Mouse (Mus musculus): ENCODE measurements around the gene Pced1b. TPM values are rescaled to one million over a fixed set of nuclear protein-coding genes. Genes with fewer than 3 reads are reported as not detected.

Pced1b gene
- polyA plus RNA-seq, 1 experiment from 2014 or later = 2.3 TPM

DNA sequence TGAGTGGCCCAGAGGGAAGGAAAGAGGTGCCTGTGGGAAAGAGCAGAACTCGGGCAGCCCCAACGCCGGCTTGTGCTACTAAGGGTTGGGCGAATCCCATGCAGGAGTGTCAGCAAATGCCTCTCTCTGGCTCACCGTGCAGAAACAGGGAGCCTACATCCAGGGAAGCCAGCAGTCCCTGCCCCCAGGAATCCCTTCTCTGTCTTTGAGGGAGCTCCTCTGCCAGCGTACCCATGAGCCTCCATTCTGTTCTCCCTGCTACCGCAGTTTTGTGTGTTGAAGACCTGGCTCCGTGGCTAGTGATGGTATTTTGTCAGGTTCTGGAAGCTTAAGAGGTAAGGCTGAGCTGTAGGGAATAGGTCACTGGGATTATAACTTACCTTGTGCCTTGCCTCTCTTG, 33.2 kb downstream of the Pced1b start:
- Histone ChIP-seq H3K4me1 (peaks cover 28% of the 10 kb centered on the region), H3K4me3 (no peak overlapping the region), H3K36me3 (replicated peaks) (no peaks in the 10 kb centered on the region), H3K27ac (replicated peaks) (no peak overlapping the region), H3K27me3 (replicated peaks; ENCODE audit: low read depth, poor library complexity, severe bottlenecking) (no peaks in the 10 kb centered on the region), H3K9me3 (no peaks in the 10 kb centered on the region)
- 87% methylated on average over 8 of the region's 8 CpGs for WGBS
- no peak for DNase-seq (ENCODE audit: low spot score)

DNA sequence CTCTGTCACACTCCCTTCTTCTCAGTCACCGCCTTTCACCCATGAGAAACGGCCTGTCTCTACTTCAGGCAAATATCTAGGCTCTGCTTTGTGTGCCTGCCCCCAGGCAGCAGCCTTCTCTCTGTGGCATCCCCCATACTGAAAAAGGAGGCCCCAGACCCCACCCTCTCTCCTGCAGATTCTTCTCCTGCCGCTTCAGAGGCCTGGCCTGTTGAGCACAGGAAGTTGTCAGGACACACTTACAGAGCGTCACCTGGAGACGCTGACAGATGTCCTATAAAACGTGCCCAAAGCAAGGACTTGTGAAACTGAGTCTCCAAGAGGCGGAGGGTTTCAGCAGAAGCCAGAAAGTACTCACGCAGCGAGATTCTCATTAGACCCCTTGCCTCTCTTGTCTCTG, 33.9 kb downstream of the Pced1b start:
- DNase-seq (ENCODE audit: low spot score) = no peak
- 68% methylated on average over 9 of the region's 9 CpGs for WGBS
- peak overlapping the region; percentile 19; the same call in 1 of the 2 replicates for H3K27ac ChIP-seq (replicated peaks)
- H3K36me3 ChIP-seq (replicated peaks) = no peaks in the 10 kb centered on the region
- H3K4me3 ChIP-seq = no peak overlapping the region
- H3K27me3 ChIP-seq (replicated peaks; ENCODE audit: low read depth, poor library complexity, severe bottlenecking) = no peaks in the 10 kb centered on the region
- no peaks in the 10 kb centered on the region for H3K9me3 ChIP-seq
- H3K4me1 ChIP-seq = peaks cover 28% of the 10 kb centered on the region

DNA sequence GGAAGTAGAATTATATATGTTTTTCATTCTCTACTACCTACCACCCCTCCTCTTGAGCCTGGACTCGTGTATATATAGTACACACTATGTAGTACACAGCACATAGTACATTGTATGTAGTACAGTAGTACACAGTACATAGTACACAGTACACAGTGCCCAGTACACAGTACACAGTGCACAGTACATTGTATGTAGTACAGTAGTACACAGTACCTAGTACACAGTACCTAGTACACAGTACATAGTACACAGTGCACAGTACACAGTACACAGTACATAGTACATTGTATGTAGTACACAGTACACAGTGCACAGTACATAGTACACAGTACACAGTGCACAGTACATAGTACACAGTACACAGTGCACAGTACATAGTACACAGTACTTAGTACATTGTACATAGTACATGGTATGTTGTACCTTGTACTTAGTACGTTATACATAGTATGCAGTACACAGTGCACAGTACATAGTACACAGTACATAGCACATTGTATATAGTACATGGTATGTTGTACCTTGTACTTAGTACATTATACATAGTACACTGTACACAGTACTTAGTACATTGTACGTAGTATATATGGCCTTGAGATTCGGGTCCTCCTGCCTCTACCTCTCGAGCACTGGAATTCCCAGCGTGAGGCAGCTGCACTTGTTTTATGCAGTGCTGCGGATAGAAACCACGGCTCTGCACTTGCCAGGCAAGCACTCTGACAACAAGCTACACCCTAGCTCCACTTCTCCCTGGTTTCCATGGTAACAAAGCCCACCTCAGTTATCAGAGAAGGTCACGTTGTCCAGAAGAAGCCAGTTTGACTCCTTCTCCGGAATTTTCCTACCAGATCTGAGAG, 35.0 kb downstream of the Pced1b start:
- peaks cover 24% of the 10 kb centered on the region for H3K4me1 ChIP-seq
- H3K27me3 ChIP-seq (replicated peaks; ENCODE audit: low read depth, poor library complexity, severe bottlenecking) = no peaks in the 10 kb centered on the region
- no peak overlapping the region for H3K4me3 ChIP-seq
- no peak overlapping the region for H3K27ac ChIP-seq (replicated peaks)
- WGBS = 80% methylated on average over 10 of the region's 10 CpGs
- H3K9me3 ChIP-seq = no peaks in the 10 kb centered on the region
- no peak for DNase-seq (ENCODE audit: low spot score)
- no peaks in the 10 kb centered on the region for H3K36me3 ChIP-seq (replicated peaks)

DNA sequence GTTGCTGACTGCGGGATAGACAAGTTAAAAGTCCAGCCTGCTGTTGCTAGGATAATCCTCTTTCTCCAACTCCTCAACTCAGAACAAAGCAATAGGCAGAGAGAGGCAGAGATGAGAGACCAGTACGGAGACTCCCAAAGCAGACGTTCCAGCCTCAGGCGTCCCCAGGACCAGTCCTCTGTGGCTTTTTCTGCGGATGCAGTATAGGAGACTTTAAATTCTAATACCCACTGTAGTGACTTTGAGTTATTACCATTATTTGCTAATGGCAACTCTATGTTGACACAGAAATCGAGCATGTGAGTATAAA, 35.6 kb downstream of the Pced1b start:
- DNase-seq (ENCODE audit: low spot score) = no peak
- whole genome bisulfite sequencing = 84% methylated on average over 6 of the region's 6 CpGs
- no peaks in the 10 kb centered on the region for H3K27me3 ChIP-seq (replicated peaks; ENCODE audit: low read depth, poor library complexity, severe bottlenecking)
- no peak overlapping the region for H3K4me3 ChIP-seq
- H3K4me1 ChIP-seq = peaks cover 20% of the 10 kb centered on the region
- H3K27ac ChIP-seq (replicated peaks) = no peak overlapping the region
- no peaks in the 10 kb centered on the region for H3K9me3 ChIP-seq
- no peaks in the 10 kb centered on the region for H3K36me3 ChIP-seq (replicated peaks)

DNA sequence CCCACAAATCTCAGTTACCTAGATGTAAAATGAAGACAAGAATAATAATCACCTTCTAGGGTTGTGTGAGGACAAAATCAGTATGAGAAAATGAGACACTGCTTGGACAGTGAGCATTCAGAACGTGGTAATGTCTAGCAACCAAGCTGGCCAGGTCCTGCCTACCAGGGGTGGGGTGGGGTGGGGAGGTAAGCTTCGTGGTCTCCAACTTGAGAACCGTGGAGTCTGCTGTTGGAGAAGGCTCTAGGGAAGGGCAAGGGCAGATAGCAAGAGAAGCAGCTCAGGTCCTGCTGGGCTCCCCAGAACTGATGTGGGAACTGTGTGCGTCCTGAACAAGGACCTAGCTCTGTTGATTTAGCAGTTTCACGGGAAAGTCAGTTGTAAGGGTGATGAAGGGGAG, 37.3 kb downstream of the Pced1b start:
- H3K36me3 ChIP-seq (replicated peaks) = no peaks in the 10 kb centered on the region
- DNase-seq (ENCODE audit: low spot score) = no peak
- peaks cover 20% of the 10 kb centered on the region for H3K4me1 ChIP-seq
- 81% methylated on average over 5 of the region's 5 CpGs for WGBS
- no peak overlapping the region for H3K4me3 ChIP-seq
- no peak overlapping the region for H3K27ac ChIP-seq (replicated peaks)
- no peaks in the 10 kb centered on the region for H3K27me3 ChIP-seq (replicated peaks; ENCODE audit: low read depth, poor library complexity, severe bottlenecking)
- no peaks in the 10 kb centered on the region for H3K9me3 ChIP-seq

DNA sequence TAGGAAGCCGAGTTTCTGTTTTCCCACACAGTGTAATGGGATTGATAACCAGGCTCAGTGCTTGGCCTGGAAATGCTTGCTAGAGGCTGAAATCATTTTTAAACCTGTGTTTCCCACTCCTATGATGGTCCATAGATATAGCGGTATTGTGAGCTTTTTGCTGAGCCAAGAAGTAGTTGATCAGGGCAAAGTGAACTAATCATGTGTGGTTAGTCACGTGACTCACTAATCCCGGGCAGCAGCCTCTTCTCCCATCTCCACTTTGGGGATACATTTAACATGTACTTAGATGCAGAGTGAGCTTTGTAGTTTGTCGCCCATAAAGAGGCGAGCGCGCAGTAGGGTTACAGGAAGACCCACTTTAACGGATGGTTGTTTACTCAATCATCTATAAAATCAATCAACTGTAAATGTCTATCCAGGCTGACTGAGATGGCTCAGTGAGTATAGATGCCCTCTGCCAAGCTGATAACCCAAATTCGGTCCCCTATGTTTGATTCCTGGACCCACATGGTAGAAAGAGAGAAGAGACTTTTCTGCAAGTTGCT, 38.8 kb downstream of the Pced1b start:
- no peaks in the 10 kb centered on the region for H3K9me3 ChIP-seq
- no peaks in the 10 kb centered on the region for H3K36me3 ChIP-seq (replicated peaks)
- no peak overlapping the region for H3K27ac ChIP-seq (replicated peaks)
- DNase-seq (ENCODE audit: low spot score) = no peak
- no peak overlapping the region for H3K4me3 ChIP-seq
- 88% methylated on average over 10 of the region's 10 CpGs for WGBS
- no peaks in the 10 kb centered on the region for H3K27me3 ChIP-seq (replicated peaks; ENCODE audit: low read depth, poor library complexity, severe bottlenecking)
- peaks cover 12% of the 10 kb centered on the region for H3K4me1 ChIP-seq

DNA sequence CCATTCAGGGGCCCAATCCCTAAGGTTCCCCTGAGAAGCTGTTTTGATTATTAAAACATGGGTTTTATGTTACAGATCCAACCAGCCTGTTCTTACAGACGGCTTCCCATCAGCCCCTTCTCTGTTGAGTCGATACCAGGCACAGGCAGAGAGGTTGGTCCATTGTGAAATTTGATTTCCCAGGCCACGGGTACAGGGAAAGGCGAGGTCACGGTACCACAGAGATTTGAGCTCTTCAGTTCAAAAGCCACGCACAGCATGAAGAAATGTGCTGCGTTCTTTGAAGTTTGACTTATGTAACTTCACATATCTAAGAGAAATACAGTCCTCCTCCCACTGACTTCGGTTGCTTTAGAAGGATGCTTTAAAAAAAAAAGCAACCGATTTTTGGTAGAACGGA, 39.8 kb downstream of the Pced1b start:
- WGBS = 77% methylated on average over 10 of the region's 10 CpGs
- no peaks in the 10 kb centered on the region for H3K36me3 ChIP-seq (replicated peaks)

DNA sequence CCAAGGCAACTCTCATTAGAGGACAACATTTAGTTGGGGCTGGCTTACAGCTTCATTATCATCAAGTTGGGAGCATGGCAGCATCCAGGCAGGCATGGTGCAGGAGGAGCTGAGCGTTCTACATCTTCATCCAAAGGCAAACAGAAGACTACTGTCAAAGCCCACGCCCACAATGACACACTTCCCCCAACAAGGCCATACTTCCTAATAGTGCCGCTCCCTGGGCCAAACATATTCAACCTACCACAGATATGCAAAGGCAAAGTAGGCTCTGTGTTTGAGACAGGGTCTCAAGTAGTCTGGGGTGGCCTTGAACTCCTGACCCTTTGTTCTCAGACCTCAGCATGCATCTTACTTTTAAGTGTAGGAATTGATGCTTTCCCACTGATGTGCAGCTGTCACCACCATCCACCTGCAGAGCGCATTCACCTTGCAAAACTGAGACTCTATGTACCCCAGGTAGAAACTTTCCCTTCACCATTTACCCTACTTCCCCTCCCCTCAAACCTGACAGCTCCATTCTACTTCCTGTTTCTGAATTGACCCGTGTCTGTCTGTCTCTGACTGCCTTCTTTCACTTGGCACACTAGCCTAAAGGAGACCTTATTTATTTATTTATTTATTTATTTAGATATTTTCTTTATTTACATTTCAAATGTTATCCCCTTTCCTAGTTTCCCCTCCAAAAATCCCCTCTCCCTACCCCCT, 40.7 kb downstream of the Pced1b start:
- DNase-seq (ENCODE audit: low spot score) = no peak
- H3K4me1 ChIP-seq = peaks cover 11% of the 10 kb centered on the region; the same call in 1 of the 2 replicates
- no peaks in the 10 kb centered on the region for H3K9me3 ChIP-seq
- no peak overlapping the region for H3K27ac ChIP-seq (replicated peaks)
- no peaks in the 10 kb centered on the region for H3K27me3 ChIP-seq (replicated peaks; ENCODE audit: low read depth, poor library complexity, severe bottlenecking)
- H3K36me3 ChIP-seq (replicated peaks) = no peaks in the 10 kb centered on the region
- no peak overlapping the region for H3K4me3 ChIP-seq
- 89% methylated on average over 5 of the region's 5 CpGs for WGBS

More for the DNA sequence above, 39.8 kb downstream of the Pced1b start:
- no peak for DNase-seq (ENCODE audit: low spot score)
- H3K4me3 ChIP-seq = no peak overlapping the region
- H3K27ac ChIP-seq (replicated peaks) = no peak overlapping the region
- peaks cover 15% of the 10 kb centered on the region; the same call in 1 of the 2 replicates for H3K4me1 ChIP-seq
- H3K27me3 ChIP-seq (replicated peaks; ENCODE audit: low read depth, poor library complexity, severe bottlenecking) = no peaks in the 10 kb centered on the region
- no peaks in the 10 kb centered on the region for H3K9me3 ChIP-seq

DNA sequence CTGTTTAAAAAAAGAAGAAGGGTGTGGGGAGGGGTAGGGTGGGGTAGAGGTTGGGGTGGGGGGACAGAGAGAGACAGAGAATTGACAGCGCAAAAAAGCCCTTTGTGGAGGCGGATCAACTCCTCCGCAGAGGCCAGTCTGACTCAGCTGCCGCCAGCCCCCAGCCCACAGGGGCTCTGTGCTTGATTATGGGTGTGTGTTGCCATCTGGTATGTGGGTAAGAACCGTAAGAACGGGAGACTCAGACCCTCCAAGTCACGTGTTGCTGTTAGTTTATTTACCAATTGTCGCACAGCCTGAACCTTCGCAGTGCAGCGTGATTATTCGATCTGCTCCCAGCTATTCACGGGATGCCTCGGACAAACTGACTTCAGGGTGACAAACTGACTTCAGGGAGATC, 41.8 kb downstream of the Pced1b start:
- 82% methylated on average over 13 of the region's 13 CpGs for WGBS
- H3K4me3 ChIP-seq = no peak overlapping the region

DNA sequence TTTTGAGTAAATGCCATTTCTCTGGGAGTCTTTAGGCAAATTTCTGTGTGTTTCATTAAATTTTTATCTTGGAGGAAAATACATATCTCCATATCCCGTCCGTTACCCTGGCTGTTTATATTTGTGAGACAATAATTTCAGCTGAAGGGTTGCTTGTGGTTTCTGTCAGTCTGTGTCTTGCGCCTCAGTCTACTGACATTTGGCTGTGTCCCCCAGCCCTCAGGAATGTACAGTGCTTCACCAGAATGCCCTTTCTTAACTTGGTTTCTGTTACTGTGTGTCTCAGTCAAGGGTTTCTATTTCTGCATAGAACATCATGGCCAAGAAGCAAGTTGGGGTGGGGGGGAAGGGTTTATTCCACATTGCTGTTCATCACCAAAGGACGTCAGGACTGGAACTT, 42.3 kb downstream of the Pced1b start:
- Histone ChIP-seq H3K4me3 (no peak overlapping the region), H3K4me1 (peaks cover 11% of the 10 kb centered on the region; the same call in 1 of the 2 replicates), H3K27me3 (replicated peaks; ENCODE audit: low read depth, poor library complexity, severe bottlenecking) (no peaks in the 10 kb centered on the region), H3K27ac (replicated peaks) (no peak overlapping the region), H3K9me3 (no peaks in the 10 kb centered on the region), H3K36me3 (replicated peaks) (no peaks in the 10 kb centered on the region)
- no peak for DNase-seq (ENCODE audit: low spot score)
- WGBS = 84% methylated on average over 4 of the region's 4 CpGs

More for the DNA sequence above, 41.8 kb downstream of the Pced1b start:
- Histone ChIP-seq H3K27me3 (replicated peaks; ENCODE audit: low read depth, poor library complexity, severe bottlenecking) (no peaks in the 10 kb centered on the region), H3K9me3 (no peaks in the 10 kb centered on the region), H3K4me1 (peaks cover 11% of the 10 kb centered on the region; the same call in 1 of the 2 replicates), H3K36me3 (replicated peaks) (no peaks in the 10 kb centered on the region), H3K27ac (replicated peaks) (no peak overlapping the region; the same call in 1 of the 2 replicates)
- no peak for DNase-seq (ENCODE audit: low spot score)

DNA sequence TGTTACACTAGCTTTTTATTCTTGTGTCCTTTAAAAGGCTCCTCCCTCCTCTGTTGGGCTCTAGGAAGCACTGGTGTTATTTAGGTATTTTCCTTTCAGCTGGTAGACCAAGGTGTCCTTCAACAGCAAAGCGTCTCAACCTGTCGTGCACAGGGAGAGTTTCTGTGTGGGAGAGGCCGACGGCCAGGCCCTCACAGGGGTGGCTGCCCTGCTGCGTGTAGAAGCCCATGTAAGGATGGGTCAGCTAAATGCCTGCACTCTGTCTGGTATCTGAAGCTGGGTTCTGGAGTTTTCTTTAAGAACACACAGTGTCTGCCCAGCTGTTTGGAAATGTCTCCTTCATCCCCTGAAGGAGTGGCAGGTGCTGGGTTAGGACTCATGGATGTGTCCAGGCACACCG, 43.4 kb downstream of the Pced1b start:
- Histone ChIP-seq H3K4me1 (peaks cover 11% of the 10 kb centered on the region; the same call in 1 of the 2 replicates), H3K9me3 (no peaks in the 10 kb centered on the region), H3K4me3 (no peak overlapping the region), H3K36me3 (replicated peaks) (no peaks in the 10 kb centered on the region), H3K27me3 (replicated peaks; ENCODE audit: low read depth, poor library complexity, severe bottlenecking) (no peaks in the 10 kb centered on the region), H3K27ac (replicated peaks) (no peak overlapping the region)
- DNase-seq (ENCODE audit: low spot score) = no peak
- 94% methylated on average over 6 of the region's 6 CpGs for WGBS

DNA sequence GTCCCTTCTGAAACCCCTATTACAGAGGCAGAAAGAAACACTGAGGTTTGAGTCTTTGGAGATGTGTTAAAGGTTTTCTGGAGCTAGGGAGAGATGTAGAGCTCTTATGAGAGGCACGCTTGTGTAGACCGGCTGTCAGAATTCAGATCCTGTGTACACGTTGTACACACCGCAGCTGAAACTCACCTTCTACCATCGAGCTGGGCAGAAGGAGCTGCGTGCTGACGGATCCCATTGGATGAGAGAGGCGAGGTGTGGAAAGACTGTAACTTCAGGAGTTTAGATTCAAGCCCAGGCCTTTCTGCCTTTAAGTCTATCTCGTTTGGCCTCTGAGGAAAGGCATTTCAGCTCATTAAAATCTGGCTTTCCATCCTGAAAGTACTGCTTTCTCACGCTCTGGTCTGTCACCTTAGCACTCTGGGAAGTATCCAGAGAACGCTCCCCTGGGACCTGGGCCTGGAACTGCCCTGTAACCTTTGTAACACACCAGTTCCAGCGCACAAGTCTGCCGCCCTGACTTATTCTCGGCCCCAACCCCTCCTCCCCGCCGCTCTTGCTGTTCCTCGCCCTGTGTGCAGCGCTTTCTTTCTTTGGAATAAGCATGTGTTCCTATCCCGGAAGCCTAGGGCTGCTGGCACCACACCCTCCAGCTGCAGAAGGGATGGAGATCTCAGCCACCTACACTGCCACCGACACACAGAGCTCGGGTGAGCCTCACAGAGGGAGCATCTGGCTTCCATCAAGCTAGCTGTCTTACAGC, 44.6 kb downstream of the Pced1b start:
- H3K4me1 ChIP-seq = peaks cover 7% of the 10 kb centered on the region; the same call in 1 of the 2 replicates
- no peaks in the 10 kb centered on the region for H3K27me3 ChIP-seq (replicated peaks; ENCODE audit: low read depth, poor library complexity, severe bottlenecking)
- H3K27ac ChIP-seq (replicated peaks) = peak overlapping the region; percentile 11; the same call in 1 of the 2 replicates
- no peaks in the 10 kb centered on the region for H3K36me3 ChIP-seq (replicated peaks)
- DNase-seq (ENCODE audit: low spot score) = peak; percentile 40
- no peak overlapping the region for H3K4me3 ChIP-seq
- H3K9me3 ChIP-seq = no peaks in the 10 kb centered on the region
- 81% methylated on average over 21 of the region's 21 CpGs for WGBS
